Mouse (Mus musculus) layer of hippocampus, postnatal 10 days (tissue): ENCODE results near the gene Pfkfb2. TPM values are rescaled to one million over a fixed set of nuclear protein-coding genes. Genes with fewer than 3 reads are reported as not detected.
A peak's percentile ranks its signal among the peaks of the same experiment; 100 is the strongest.
"Not testable (repeated sequence)": the region's sequence is repeated elsewhere in the genome, so short reads cannot be mapped to it uniquely, and the experiment has no call there.

ENCODE experiments used
- DNase-seq, 2 experiments: peaks; one replicate each; pipeline ENCODE4 v3.0.0; 2021; ENCODE audit warnings: low spot score in 2 of 2
- total RNA-seq, 2 experiments: library from RNA; stranded (reverse); gene quantifications; 2 replicates each; pipeline ENCODE4 v1.2.3; 2021

Gene Pfkfb2
- total RNA-seq, 2 experiments from 2014 or later = 49.8 to 51.9 TPM

DNA sequence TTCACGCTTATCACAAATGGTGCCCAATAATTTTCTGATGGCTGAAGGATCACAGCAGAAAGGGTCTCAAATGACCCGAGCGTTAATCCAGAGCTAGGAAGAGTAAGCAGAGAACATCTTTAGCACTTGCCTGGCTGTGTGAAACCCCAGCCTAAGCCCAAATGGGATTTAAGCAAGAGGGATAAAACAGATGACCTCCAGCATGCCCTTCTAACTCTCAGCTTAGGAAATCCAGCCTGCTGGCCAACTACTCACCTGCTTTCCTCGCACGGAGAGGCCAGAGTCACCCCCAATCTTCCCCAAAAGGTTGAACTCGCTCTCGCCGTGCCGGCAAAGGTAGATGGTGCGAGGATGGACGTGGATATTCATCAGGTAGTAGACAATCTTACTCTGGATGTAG, 27.1 kb downstream of the Pfkfb2 start:
- DNase-seq = no peak

DNA sequence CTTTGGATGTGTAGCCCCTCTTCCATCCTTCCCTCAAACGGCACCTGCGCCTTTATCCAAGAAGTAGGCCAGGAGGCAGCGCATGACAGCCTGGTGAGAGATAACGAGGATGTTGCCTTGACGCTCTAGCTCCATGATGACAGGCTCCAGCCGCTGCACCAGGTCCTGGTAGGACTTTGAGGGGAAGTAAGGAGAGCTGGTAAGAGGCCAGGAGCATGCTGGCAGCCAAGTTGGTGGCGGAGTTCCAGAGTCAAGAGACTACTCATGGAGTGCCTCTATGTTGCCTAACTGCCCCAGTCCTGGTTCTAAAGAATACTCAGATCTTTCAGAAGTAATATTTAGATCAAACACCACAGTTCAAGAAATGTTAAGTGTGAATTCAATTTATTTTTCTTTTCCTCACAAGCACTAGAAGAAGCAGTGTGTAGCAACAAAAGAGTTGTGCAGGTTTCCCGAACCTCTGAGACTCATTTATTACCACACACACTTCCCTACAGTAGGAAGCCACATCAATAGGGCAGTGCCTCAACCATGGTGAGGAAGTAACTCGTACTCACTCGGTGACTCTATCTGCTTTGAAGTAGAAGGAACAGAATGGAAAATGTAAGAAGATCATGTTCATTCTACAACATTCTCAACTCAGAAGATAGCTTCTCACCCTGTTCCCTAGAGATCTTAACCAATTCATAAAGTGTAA, 29.0 kb downstream of the Pfkfb2 start:
- peak; percentile 58 to 65 for DNase-seq

DNA sequence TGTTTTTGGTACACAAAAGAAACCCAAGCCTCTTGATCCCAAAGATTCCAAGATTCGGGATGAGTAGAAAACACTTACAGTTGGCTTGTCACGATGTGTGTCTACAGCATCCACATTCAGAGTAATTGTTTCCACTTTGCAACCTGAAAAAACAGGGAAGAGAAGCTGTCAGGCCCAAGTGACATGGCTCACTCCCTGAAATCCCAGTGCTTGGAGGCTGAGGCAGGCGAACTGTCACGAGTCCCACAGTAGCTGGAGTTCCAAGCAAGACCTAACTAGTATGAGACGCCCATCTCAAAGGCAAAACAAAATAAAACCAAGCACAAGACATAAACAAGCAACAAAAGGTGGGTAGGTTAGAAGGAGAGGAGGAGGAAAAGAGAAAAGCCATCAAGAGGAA, 30.5 kb downstream of the Pfkfb2 start:
- DNase-seq = no peak

DNA sequence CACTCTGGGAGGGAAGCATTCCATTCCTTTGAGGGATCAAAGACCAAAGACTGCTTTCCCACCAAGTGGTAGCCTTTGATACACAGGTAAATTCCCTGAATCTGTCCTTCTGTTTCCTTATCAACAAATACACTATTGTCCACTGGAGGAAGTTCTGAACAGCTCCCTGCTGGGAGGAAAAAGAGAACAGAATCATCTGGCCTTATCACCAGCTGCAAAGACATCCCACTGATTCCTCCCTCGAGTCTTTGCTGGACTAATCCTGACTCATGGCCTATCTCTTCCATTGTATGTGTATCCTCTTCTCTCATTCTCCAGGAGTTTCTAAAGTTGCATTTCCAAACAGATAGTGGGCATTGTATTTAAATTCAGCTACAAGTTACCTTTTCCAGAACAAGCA, 45.1 kb downstream of the Pfkfb2 start:
- DNase-seq = no peak

DNA sequence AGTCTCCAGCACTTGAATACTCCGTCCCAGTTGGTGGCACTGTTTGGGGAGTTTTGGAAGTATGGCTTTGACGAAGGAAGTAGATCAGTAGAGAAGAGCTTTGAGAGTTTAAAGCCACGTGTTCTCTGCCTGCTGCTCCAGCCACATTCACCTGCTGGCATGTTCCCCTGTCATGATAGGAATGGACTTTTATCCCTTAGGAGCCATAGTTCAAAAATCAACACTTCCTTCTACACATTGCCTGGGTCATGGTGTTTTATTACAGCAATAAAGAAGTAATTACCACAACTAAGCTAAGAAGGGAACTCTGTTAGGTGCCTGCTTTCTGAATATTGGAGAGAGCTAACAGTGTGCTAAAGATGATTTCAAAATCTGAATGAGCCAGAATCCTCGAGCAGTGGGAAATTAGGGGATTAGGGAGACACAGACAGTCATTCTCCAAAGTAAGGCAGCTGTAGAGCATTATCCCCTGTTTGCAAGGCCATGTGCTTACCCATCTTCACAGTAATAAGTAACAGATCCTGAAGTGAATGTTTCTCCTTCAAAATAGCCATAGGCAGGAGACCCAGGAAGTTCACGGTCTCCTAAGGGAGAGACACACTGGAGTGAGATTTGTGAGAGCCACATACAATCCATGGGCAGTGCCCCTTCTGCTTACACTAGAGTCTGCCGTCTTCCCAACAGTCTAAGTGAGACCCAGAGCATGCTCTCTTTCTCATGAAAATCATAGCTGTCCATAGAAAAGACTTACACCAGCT, 47.2 kb downstream of the Pfkfb2 start:
- DNase-seq = no peak

DNA sequence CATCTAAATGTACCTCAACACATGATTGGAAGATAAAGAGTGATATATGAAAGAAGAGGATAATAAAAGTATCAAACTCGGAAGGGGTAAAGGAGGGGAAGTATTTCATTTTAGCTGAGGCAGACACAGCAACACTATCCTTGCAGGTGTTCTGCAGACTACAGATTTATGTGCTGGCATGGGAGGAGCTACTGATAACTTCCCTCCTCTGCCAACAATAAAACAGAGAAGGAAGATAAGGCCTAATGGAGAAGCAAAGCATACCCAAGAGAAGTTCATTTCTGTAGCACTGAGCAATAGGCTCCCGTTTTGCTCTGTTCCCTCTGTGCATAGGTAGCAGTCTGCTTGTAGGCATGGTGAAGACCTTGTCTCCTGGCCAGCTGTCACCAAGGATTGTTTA, 48.0 kb downstream of the Pfkfb2 start:
- DNase-seq = no peak

DNA sequence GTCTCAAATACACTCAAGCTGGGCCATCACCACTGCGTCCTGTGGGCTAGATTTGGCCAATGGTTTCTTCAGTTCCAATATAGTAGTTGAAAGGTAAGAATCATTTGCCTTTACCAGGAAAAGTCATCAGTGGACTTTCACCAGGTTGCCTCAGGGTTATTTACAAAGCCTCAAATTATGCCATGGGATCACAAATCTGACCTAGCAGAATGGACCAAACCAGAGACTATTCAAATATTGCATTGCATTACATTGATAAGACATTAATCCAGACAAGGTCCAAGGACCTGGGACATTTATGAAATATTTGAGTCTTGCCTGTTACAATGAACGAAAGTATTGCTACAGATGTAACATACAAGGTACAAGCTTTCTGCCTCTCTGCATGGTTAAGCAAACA, 50.5 kb downstream of the Pfkfb2 start:
- no peak for DNase-seq

DNA sequence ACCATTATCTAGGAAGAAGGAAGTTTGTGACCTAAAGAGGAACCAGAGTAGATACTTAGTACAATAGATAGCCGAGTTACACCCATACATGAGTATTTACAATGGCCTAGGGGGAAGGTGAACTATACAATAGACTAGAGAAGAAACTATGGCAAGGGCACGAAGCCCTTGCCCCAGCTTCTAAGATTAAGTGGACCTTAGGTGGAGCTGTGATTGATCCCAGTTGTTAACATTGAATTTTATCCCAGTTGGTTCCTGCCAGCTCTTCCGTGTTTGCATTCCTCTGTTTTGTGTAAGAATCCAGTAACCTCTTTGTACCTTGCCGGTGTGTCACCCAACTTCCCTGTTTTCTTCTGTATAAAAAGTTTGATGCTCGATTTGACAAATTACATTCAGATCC, 65.5 kb downstream of the Pfkfb2 start:
- DNase-seq = not testable (repeated sequence)

DNA sequence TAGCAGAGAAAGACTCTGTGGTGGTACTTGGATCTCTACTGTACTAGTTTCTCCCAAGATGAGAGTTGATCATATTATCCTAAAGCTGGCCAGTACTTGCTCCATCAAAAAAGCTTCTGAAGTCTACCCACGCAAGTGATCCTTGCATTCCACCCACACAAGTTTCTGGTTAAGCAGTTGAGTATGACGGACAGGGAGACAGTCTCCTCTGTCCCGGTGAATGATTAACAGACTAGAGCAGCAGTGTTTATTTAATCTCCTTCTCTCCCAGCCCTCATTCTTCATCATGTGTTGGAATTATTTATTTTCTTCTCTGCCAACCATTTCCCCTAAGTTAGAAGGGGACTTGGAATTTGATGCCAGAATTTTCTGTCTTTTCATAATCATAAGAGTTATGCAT, 67.6 kb downstream of the Pfkfb2 start, which contains the start of gene C4bp:
Gene C4bp, minus strand, starts transcription at position 179 of the 400 bp plus-strand sequence.
- no peak for DNase-seq

DNA sequence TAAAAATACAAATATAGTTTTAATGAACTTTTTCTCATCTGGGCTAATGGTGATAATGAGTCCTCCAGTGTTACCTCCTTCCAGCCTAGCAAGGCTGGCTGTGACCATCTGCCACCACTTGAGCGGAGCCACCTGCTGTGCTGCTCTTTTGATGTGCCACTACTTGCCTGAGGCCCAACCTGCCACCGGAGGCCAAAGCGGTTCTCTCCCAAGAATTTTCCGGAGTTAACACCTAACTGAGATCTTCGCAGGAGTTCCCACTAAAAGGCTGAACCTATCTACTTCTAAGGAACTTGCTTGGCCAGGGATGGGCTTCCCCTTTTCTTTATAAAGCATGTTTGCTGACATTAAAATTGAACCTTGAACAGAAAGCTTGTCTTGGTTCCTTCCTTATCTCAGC, 69.4 kb downstream of the Pfkfb2 start:
- not testable (repeated sequence) for DNase-seq

DNA sequence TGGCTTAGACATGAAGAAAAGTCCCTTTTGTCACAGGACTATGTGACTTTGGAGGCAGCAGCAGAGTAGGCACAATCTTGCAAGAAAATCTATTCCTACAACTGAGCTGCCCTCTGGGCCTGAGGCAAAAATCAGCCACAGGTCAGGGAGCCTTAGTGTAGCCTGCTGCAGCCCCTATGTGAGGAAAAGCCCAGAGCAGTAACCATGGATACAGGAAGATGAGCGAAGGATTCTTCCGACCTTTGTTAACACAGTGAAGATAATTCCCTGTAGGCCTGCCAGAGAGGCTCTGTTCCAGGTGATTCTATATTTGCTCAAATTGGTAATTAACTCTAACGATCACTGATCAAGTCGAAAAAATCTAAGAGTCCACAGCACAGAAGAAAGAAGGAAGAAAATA, 85.0 kb downstream of the Pfkfb2 start:
- DNase-seq = no peak

DNA sequence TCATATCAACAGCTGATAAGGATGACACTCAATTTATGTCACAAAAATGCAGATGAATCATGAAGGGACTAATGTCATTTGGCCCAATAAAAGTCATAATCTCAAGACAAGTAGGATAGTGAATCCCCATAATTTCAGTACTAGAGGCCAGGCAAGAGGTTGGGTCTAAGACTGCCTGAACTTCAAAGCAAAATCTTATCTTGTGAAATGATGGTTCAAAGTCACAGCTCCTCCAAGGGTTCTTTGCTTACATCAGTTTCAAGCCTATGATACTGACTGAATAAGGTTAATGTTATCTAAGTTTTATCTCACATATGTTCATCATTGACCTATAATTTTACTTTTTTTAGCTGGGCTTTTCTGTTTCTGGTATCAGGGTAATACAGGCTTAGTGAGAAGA, 88.1 kb downstream of the Pfkfb2 start:
- no peak for DNase-seq

Other genes with a start within 250 kb of the Pfkfb2 start
- not detected for gene Zp3r, start 99.6 kb downstream of the Pfkfb2 start, total RNA-seq
- gene C4bp, start 67.6 kb downstream of the Pfkfb2 start, total RNA-seq = 1 to 10 TPM; 1.1 to 1.2 TPM
- not detected for gene Gm29427, start 13.5 kb downstream of the Pfkfb2 start, total RNA-seq
- gene Yod1, start 11.9 kb downstream of the Pfkfb2 start, total RNA-seq = 10 to 100 TPM; 10.6 to 10.7 TPM
- gene AA986860, start 2.7 kb upstream of the Pfkfb2 start, total RNA-seq = under 1 TPM; 0.91 to 0.98 TPM
- not detected for gene Fcamr, start 71.6 kb upstream of the Pfkfb2 start, total RNA-seq
- gene Pigr, start 97.4 kb upstream of the Pfkfb2 start, total RNA-seq = not detected
- not detected for gene Fcmr, start 136.4 kb upstream of the Pfkfb2 start, total RNA-seq
- gene Il24, start 158.2 kb upstream of the Pfkfb2 start, total RNA-seq = not detected
- not detected for gene Il20, start 182.2 kb upstream of the Pfkfb2 start, total RNA-seq
- gene Il19, start 210.9 kb upstream of the Pfkfb2 start, total RNA-seq = not detected